Comparison of ENCODE assay signal across 11 mouse cellular contexts in the genomic region with DNA sequence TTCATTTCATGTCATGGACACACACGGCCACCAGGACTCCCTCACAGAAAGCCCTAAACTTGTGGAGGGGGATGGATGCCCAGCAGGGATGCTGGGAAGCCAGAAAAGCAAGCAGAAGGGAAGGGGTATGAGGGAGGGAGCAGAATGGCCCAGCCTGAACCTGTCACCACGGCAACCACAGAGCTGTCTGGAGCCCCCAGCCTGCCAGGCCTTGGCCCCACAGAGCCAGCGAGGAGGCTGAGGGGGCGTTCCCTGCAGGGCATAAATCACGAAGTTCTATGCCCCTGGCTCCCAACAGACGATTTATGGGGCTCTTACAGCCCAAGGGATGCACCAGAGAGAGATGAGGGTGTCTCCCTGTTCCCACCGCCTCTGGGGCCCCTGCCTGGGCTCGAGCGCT.
DNase-seq lines count a peak whose midpoint lies in the region; ATAC-seq and TF ChIP-seq lines count a peak whose summit lies in the region.
"Had no signal": no experiment of that assay in that cellular context is flagged by ENCODE, and none has a peak within 500 bp of the region (broad histone marks: within the 10 kb centered on the region; RNA-seq: fewer than 3 reads in every experiment).

No protein-coding gene starts in this region.

- H3K4me1 ChIP-seq in hindbrain, embryonic 12.5 days, result peaks cover 17% of the 10 kb centered on the region
- H3K4me1 ChIP-seq: liver, embryonic 15.5 days had no signal

- H3K36me3 ChIP-seq in hindbrain, embryonic 12.5 days, result no peaks in the 10 kb centered on the region
- H3K36me3 ChIP-seq: liver, embryonic 15.5 days had no signal

- H3K9ac ChIP-seq in hindbrain, embryonic 12.5 days, result no peak overlapping the region
- H3K9ac ChIP-seq: liver, embryonic 15.5 days had no signal

- peak; percentile 12 for DNase-seq in gastrocnemius, adult 2 months
- no peak for DNase-seq in gastrocnemius, adult 8-10 months (ENCODE audit: low spot score in 2 of 2)
- peak; percentile 83 for DNase-seq in embryo, embryonic 10 days (ENCODE audit: low spot score)
- peak; percentile 78 for DNase-seq in neural tube, embryonic 10.5 days (ENCODE audit: extremely low spot score, low spot score)
- DNase-seq in gastrocnemius, postnatal 10 days, result no peak
- no peak for DNase-seq in T-cell, adult 2 months (ENCODE audit: low spot score)
- DNase-seq in lung, postnatal 4 days, result no peak
- DNase-seq: cerebellum, adult 11-12 months; heart, postnatal 4 days had no signal

- no peak for TF ChIP-seq CTCF in gastrocnemius, adult 2 months (IDR thresholded peaks at IDR 0.05)

- ATAC-seq in hindbrain, embryonic 12.5 days (ENCODE audit: low FRiP score), result peak; percentile 88

- no peak overlapping the region for H3K4me3 ChIP-seq in gastrocnemius, adult 2 months
- no peak overlapping the region for H3K4me3 ChIP-seq in hindbrain, embryonic 12.5 days
- H3K4me3 ChIP-seq: liver, embryonic 15.5 days had no signal

- H3K27ac ChIP-seq in gastrocnemius, adult 2 months, result no peak overlapping the region
- no peak overlapping the region; the same call in 1 of the 2 replicates for H3K27ac ChIP-seq in hindbrain, embryonic 12.5 days
- H3K27ac ChIP-seq: liver, embryonic 15.5 days had no signal

- intact Hi-C loops in gastrocnemius, adult 2 months (cut with DNase I), result no loop called here

- WGBS in hindbrain, embryonic 12.5 days, result 26% methylated on average over 9 of the region's 9 CpGs

- peaks cover 3% of the 10 kb centered on the region; the same call in 1 of the 2 replicates for H3K27me3 ChIP-seq in hindbrain, embryonic 12.5 days

- no peaks in the 10 kb centered on the region for H3K9me3 ChIP-seq in hindbrain, embryonic 12.5 days (replicated peaks)
- H3K9me3 ChIP-seq: liver, embryonic 15.5 days had no signal

- H3K4me2 ChIP-seq in hindbrain, embryonic 12.5 days (replicated peaks), result no peak overlapping the region
- H3K4me2 ChIP-seq: liver, embryonic 15.5 days had no signal

Comparison
In these comparisons a context has a peak if more than half of its experiments do, and no peak if none do; other contexts are left out.
1. DNase-seq: peak in gastrocnemius, adult 2 months (single experiment), embryo, embryonic 10 days (single experiment) and neural tube, embryonic 10.5 days (single experiment); none in gastrocnemius, adult 8-10 months (0 of 2), gastrocnemius, postnatal 10 days (single experiment), T-cell, adult 2 months (single experiment) and lung, postnatal 4 days (0 of 2).